Mouse (Mus musculus): ENCODE data around the gene Scamp1. TPM values are rescaled to one million over a fixed set of nuclear protein-coding genes. Genes with fewer than 3 reads are reported as not detected.

The Scamp1 gene
- polyA plus RNA-seq, 1 experiment, result 22.3 TPM

DNA sequence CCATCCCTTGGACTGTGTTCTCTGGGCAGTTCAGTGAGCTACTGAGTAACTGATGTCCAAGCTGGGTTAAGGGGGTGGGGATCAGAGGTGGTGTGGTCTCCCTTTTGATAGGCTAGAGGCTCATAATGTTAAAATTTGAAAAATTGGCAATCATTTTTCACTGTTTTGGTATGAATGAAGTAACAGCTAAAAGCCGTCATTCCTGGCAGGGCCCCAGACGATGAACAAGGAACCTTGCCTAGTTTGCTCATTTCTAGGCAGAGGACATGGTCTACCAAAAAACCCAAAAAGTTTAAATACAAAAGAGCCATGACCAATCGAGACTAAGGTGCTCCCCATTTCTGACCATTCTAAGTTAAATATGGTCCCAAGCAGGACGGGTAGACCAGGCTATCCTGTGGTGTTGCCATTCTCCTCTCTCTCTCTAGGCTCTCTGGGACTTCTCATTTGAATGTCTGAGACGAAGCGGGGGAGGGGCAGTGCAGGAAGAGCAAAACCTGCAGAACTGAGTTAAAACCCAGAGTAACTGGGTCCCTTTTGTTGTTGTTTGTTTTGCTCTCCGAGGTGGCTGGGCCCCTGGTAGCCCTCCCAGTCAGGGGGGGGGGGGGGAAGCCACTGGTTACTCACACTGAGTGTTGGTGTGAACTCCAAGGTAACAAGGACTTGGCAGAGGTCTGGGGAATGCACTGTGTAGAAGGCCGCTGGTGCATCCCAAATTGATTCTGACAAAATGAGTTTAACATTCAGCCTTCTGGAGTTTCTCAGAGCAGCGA lies 129.8 kb downstream of the Scamp1 start:
- H3K27me3 ChIP-seq (replicated peaks; ENCODE audit: control insufficient read depth, insufficient read depth, low read length), result no peaks in the 10 kb centered on the region
- no peak overlapping the region for H3K27ac ChIP-seq (ENCODE audit: insufficient read depth, low read depth, low read length)
- TF ChIP-seq CTCF (conservative IDR thresholded peaks at IDR 0.05; ENCODE audit: insufficient read depth, insufficient read length, low read depth, low read length) (no peak), POLR2A (IDR thresholded peaks at IDR 0.05; ENCODE audit: low read depth, low read length) (no peak)
- DNase-seq, result no peak
- H3K36me3 ChIP-seq (ENCODE audit: control insufficient read depth, insufficient read depth, low read length), result no peaks in the 10 kb centered on the region
- no peak overlapping the region for H3K4me3 ChIP-seq (ENCODE audit: insufficient read depth, low read depth, low read length)
- H3K4me1 ChIP-seq (ENCODE audit: control insufficient read depth, insufficient read depth, low read length), result peaks cover 12% of the 10 kb centered on the region
- whole genome bisulfite sequencing, result 68% methylated on average over 9 of the region's 9 CpGs

- Histone ChIP-seq H3K4me3 (ENCODE audit: insufficient read depth, low read depth, low read length) (no peak overlapping the region), H3K36me3 (ENCODE audit: control insufficient read depth, insufficient read depth, low read length) (no peaks in the 10 kb centered on the region), H3K27ac (ENCODE audit: insufficient read depth, low read depth, low read length) (no peak overlapping the region), H3K4me1 (ENCODE audit: control insufficient read depth, insufficient read depth, low read length) (peaks cover 4% of the 10 kb centered on the region; the same call in 1 of the 2 replicates), H3K27me3 (replicated peaks; ENCODE audit: control insufficient read depth, insufficient read depth, low read length) (no peaks in the 10 kb centered on the region)
- peak; percentile 41 for DNase-seq
- TF ChIP-seq POLR2A (IDR thresholded peaks at IDR 0.05; ENCODE audit: low read depth, low read length), result no peak
- TF ChIP-seq CTCF (conservative IDR thresholded peaks at IDR 0.05; ENCODE audit: insufficient read depth, insufficient read length, low read depth, low read length), result no peak
- 76% methylated on average over 15 of the region's 15 CpGs for WGBS
Measured at GRCm38 (mm10) chr13:94154512-94155296, 131.0 kb downstream of the Scamp1 start.

DNA sequence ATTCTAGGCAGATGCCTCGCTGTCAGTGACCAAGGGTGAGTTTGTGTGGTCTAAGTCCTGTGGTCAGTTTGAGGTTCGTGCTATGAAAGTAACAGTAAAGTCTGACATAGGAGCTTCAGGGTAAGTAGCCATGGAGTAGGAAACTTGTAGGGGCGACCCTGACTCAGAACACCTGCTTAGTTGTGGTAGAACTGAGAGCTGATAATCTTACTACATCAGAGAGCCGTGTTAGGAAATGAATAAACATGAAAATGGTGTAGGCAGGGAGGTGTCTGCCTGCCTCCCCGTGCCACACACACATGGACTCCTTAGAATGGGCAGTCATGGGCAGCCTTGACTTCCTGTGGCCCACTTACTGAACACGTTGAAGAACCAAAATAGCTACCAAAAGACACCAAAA lies 132.0 kb downstream of the Scamp1 start:
- H3K36me3 ChIP-seq (ENCODE audit: control insufficient read depth, insufficient read depth, low read length), result no peaks in the 10 kb centered on the region
- TF ChIP-seq CTCF (conservative IDR thresholded peaks at IDR 0.05; ENCODE audit: insufficient read depth, insufficient read length, low read depth, low read length) (no peak), POLR2A (IDR thresholded peaks at IDR 0.05; ENCODE audit: low read depth, low read length) (no peak)
- H3K27ac ChIP-seq (ENCODE audit: insufficient read depth, low read depth, low read length), result no peak overlapping the region
- H3K27me3 ChIP-seq (replicated peaks; ENCODE audit: control insufficient read depth, insufficient read depth, low read length), result no peaks in the 10 kb centered on the region
- H3K4me1 ChIP-seq (ENCODE audit: control insufficient read depth, insufficient read depth, low read length), result no peaks in the 10 kb centered on the region
- 85% methylated on average over 6 of the region's 6 CpGs for WGBS
- H3K4me3 ChIP-seq (ENCODE audit: insufficient read depth, low read depth, low read length), result no peak overlapping the region
- no peak for DNase-seq

GRCm38 (mm10) chr13:94152836-94153235 lies 132.8 kb downstream of the Scamp1 start:
- H3K27me3 ChIP-seq (replicated peaks; ENCODE audit: control insufficient read depth, insufficient read depth, low read length), result no peaks in the 10 kb centered on the region
- no peak for DNase-seq
- no peaks in the 10 kb centered on the region for H3K36me3 ChIP-seq (ENCODE audit: control insufficient read depth, insufficient read depth, low read length)
- H3K4me1 ChIP-seq (ENCODE audit: control insufficient read depth, insufficient read depth, low read length), result no peaks in the 10 kb centered on the region
- WGBS, result 93% methylated on average over 10 of the region's 10 CpGs
- H3K4me3 ChIP-seq (ENCODE audit: insufficient read depth, low read depth, low read length), result no peak overlapping the region
- no peak for TF ChIP-seq POLR2A (IDR thresholded peaks at IDR 0.05; ENCODE audit: low read depth, low read length)
- TF ChIP-seq CTCF (conservative IDR thresholded peaks at IDR 0.05; ENCODE audit: insufficient read depth, insufficient read length, low read depth, low read length), result no peak
- no peak overlapping the region for H3K27ac ChIP-seq (ENCODE audit: insufficient read depth, low read depth, low read length)

Other genes with a start within 250 kb of the Scamp1 start
- 11.3 and 17.9 TPM in 2 replicates for gene Lhfpl2, start 228.1 kb downstream of the Scamp1 start, polyA plus RNA-seq (2012; rRNA removed)
- gene Ap3b1, start 73.1 kb upstream of the Scamp1 start, polyA plus RNA-seq (2012; rRNA removed), result 48.9 and 49.4 TPM in 2 replicates